Mouse (Mus musculus) urinary bladder, postnatal 10 days (tissue): ENCODE results near the gene Acyp1.
"Not testable (repeated sequence)": the region's sequence is repeated elsewhere in the genome, so short reads cannot be mapped to it uniquely, and the experiment has no call there.

Experiments used
- DNase-seq: peaks from one replicate; pipeline ENCODE4 v3.0.0; 2022; ENCODE audit warnings: low spot score

The Acyp1 gene

DNA sequence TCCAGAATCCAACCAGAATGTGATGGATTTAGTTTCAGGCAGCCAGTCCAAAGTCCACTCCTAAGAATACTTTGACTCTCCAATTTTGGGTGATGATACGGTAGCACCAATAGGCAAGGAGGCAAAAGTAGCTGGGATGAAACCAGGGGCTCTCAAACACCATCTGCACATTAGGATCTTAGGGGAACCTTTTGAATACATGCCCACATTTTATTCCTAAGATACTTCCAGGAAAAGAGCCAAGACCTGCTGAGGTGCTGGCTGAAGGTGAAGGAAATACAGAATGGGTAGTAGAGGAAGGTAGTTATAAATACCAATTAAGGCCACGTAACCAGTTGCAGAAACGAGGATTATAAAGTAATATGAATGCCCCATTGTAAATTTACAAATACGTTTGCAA is 6.5 kb downstream of the Acyp1 start:
- not testable (repeated sequence) for DNase-seq

DNA sequence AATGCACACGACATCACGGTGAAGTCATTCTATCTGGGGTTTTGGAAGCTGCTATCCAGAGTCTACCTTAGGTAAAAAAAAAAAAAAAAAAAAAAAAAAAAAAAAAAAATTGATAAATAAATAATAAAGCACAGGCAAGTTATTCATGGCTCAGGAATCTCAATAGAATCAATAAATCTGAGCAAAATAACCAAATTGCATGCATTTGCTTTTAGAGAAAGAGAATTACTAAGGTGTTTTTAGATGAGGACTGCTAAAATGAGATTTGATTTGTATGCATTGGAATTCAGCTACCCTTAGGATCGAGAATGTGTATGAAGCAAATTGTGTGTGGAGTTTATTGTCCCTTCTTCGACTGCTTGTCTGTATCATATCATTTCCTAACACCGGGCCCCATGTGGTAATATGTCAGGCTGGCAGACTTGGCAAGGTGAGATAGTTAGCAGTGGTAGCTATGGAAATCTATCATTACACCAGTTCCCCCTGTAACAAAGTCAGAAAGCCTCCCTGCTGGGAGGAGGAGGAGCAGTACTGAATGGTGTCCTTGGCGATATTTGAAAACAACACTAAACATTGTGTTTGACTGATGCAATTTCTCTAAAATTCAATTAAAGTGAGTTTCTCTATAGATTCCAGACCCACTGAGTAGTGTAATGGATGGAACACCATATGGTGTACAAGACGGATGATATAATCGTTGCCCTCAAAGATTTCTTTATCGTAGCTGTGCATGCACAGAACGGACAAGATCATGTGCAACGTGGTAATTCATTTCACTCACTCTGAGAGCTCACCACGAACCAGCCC is 7.2 kb downstream of the Acyp1 start:
- no peak for DNase-seq

DNA sequence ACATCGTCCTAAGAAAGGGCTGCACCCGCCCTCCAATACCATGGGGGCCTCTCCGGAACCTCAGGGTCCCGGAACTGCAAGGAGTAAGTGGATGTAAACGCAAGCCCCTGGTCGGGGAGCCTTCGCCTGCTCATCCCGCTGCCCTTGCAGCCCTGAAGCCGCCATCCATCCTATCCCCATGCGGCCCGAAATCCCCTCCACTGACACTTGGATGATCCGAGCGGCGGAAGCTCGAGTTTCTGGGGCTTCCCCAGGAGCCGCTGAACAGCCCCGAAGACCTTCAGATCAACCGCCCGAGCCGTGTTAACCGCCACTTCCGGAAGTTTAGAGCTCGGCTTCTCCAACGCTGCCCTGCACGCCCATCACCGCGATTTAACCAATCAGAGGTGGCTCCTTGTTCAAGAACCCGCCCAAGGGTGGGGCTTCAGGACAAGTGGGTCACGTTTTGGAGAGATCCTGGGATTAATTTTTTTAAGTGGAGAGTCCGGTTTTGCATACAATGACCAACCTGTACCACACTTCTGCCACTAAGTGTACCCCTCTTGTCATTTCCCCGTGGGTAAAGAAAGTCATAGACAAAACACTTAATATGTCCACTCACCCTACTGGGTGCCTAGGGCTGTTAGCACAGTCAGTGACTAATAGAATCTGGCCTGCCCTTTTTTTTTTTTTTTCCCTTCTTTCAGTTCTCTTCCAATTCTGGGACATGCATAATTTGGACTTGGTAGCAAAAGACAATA is 8.0 kb downstream of the Acyp1 start:
- peak; percentile 85 for DNase-seq

DNA sequence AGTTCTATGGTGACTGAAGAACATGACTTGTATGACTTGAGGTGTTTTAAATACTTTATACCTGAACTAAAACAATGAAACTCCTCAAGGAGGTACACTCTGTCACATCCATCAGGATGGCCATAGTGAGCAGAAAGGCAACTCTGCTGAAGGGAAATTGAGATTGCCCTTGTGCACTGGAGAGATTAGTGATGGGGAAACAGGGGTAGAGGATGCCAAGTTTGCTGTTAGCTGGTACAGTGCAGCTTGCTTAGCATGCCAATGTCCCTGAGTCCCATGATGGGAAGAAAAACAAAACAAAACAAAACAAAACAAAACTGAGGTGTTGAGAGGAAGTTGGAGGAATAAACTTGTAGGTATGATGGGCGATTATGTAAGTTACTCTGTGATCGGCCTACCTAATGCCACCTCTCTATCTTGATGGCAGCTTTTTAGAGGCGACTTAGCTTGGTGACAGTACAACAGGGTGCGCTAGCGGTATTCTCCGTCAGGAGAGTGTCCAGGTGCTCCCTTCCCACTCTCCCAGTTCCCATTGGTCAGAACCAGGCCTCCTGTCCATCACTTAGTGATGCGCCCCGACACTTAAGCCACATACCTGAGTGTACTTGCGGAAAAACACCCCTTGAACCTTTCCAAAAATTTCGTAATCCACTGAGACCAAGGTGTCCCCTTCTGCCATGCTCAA is 8.7 kb downstream of the Acyp1 start:
- DNase-seq, result no peak

DNA sequence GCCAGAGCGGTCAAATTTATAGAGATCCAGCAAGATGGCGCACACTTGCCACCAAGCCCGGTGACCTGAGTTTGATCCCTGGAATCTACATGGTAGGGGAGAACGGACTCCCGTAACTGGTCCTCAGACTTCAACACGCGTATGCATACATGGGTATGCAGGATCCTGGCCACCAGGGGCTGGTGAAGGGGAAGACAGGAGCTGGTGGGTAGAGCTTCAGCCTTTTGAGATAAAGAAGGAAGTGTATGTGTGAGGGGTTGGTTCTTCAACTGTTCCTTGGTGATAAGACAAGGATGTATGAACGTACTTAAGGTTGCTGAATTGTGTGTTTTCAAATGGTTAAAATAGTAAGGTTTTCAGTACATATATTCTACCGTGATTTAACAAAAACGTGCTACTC is 9.3 kb downstream of the Acyp1 start:
- DNase-seq, result no peak

DNA sequence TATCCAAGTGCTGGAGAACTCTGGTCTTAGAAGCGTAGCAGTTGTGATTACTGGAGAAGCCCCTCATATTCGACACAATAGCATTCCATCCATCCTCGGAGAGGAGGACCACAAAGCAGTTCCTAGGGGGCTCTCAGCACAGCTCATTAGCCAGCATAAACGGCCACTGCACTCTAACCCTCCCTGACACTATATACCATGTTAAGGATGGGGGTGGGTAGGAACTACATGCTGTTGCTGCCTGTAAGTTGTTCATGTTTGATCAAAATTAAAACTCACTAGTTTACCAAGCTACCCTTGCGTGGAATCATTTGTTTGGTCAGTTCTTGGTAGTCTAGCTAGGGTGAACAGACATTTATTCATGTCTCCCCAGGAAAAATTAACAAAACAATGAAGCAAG is 12.0 kb downstream of the Acyp1 start:
- no peak for DNase-seq

DNA sequence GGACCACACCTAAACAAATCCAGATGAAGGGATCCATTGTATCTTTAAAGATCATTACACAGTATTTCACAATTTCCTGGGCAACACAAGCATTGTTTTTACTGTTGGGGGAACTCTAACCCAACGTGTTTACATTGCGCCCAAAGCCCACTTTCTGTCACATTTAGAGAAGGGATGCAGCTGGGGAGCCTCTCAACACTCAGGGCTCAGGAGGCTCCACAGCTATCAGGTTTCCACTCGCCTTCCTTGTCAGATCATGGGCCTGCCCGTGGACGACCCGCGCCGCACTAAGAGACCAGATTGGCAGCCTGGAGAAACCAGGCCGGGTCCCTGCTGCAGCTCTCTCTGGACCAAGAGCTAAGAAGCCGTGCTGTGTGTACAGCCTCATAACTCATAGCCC is 14.7 kb downstream of the Acyp1 start:
- DNase-seq, result no peak

DNA sequence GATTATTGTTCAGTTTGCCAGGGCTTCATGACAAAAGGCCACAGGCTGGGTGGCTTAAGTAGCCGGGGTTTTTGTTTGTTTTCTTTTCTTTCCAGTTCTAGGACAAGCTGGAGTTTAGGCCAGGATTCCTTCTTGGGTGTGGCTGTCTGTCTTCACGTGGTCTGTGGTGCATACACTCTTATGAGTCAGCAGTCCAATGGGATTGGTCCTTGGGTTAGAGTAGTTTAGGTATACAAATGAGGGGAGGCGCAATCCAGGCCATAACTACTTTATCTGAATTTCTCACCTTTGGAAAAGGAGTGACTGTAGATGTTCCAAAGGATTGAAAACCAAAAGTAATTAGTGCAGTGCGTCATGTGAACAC is 16.4 kb downstream of the Acyp1 start:
- DNase-seq, result no peak

DNA sequence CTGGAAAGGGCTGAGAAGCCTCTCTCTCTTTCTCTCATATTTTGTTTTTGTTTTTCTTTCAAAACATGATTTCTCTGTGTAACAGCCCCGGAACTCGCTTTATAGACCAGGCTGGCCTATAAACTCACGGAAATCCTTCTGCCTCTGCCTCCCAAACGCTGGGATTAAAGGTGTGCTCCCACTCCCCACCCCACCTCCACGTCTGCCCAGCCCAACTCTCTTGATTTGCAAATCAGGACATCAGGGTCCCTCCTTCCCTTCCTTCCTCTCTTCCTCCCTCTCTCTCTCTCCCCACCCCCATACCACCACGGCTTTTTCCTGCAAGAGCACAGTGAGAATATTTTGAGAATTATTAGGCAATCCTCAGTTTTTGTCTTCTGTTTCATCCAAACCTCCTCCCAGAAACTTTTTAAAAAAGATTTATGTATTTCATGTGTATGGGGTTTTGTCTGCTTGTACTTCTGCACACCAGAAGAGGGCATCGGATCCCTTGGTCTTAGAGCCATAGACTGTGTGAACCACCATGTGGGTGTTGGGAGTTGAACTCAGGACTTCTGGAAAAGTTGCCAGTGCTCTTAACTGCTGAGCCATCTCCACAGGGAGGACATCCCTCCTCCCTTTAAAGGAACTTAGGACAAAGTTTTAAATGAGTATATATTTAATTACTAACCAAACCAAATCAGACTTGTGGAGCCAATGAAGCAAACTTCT is 17.0 kb downstream of the Acyp1 start:
- DNase-seq, result no peak

DNA sequence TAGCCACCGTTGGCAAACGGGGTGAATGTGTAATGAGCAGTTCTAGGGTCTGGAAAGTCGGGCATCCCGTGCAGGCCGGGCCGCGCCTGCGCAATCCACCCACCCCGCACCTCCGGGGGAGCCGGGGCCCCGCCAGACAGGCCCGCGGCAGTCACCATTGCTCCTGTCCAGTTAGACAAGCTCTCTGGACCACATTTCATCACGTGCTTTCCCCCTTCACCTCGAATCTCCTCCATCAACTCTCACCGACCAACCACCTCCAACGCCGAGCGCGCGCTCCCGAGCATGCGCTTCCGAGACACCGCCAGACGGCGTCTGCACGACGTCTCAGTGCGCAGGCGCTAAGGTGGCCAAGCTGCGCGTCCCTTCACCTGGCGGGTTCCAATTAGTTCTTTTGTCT is 17.9 kb downstream of the Acyp1 start, which contains the start of gene Mlh3:
Mlh3 (minus strand) TSS at position 281 of the 400 bp plus-strand sequence.
- DNase-seq, result peak; percentile 43

DNA sequence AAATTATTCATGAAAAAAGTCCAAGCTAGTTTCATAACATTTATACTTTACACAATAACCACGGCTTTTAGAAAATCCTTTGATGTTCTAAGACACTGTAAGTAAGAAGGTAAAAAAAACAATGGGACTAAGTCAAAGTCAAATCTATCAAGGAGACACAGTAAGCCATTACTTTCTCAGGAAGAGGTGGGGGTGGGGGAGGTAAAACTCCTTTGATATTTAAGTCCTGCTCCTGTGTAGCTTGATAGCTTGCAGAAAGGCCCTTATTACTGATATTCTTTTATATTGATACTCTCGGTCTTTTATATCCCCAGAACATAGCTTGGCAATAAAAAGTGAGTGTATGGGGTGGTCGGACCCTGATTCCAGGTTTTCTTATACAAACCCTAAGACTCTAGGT is 18.4 kb downstream of the Acyp1 start:
- DNase-seq, result no peak

DNA sequence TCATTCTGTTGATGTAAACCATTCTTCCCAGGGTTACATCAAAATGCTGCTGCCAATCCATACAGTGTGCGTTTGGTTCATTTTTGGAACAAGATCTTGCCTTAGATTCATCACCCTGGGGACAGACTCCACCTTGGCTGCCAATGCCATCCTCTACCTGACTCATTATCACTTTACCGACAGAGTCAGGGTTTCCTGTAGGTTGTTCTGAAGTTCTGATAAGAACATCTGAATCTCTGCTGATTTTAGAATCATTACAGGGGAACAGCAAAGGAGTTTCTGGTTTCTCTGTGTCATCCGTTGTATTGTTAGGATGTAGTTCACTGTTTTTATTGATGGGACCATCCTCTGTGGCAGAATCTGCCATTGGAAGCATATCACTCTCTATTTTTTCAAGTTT is 22.0 kb downstream of the Acyp1 start:
- DNase-seq, result no peak

DNA sequence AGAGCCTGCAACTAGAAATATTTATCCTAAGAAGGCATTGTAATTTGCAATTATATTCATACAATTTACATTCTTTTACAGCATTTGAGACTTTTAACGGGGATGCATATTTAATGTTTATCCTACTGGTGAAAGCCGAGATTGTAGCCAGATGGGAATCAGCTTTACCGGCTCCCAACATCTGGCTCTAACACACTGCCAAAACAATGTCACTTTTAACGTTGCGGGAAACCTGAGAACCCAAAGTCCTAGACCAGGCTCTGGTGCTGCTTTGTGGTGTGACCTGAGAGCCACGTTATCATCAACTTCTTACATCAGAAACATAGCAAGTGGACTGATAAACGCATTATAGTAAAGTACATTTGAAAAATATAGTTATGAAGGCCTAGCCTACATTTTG is 23.3 kb downstream of the Acyp1 start:
- no peak for DNase-seq

DNA sequence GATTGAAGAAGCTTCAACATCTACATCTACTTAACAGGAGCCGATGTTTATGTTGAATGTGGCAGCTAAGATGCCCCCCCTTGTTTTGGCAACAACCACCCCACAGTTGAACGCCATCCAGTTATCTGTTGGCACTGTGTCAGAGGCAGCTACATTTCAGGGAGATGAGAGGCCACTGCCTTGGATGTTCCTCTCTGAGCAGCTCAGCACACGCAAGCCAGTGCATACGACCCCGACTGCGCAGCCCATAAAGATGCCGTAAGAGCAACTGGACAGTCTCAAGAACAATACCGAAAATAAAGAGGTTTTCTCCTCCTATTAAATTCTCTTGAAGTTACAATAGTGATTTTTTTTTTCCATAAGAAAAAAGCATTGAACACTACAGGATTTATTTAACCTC is 23.7 kb downstream of the Acyp1 start:
- DNase-seq, result no peak

DNA sequence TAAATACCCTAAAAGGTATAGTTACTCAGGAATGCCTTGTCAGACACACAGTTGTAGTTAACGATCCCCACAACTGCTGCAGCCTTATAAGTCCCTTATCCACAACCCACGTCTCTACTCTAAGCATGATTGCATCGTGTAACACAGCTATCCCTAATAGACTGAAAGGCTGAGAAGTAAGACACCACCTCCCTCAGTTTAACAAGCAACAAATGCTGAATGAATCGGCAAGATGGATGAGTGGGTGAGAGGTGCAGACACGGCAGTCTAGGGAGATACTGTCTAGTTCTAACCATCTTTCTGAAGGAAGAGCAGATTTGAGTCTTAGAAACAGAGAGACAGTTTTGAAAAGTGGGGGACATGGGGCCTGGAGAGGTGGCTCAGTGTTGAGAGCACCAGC is 25.0 kb downstream of the Acyp1 start:
- no peak for DNase-seq

DNA sequence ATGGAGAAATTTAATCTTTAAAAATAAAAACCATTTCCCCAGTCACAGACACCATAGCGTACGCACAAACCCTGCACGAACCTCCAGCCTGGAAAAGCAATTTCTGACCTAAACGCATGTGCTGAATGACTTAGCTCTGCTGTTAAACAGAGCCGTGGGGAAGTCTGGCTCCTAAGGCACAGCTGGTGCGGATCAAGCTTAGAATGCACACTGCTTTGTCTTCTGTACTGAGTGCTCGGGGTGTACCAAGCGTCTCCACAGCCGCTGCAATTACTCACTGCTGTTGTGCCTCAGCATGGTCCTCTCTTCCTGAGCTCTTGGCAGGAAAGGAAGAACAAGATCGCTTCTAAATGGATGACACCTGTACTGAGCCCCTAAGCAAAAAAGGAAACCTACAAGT is 25.7 kb downstream of the Acyp1 start:
- no peak for DNase-seq

DNA sequence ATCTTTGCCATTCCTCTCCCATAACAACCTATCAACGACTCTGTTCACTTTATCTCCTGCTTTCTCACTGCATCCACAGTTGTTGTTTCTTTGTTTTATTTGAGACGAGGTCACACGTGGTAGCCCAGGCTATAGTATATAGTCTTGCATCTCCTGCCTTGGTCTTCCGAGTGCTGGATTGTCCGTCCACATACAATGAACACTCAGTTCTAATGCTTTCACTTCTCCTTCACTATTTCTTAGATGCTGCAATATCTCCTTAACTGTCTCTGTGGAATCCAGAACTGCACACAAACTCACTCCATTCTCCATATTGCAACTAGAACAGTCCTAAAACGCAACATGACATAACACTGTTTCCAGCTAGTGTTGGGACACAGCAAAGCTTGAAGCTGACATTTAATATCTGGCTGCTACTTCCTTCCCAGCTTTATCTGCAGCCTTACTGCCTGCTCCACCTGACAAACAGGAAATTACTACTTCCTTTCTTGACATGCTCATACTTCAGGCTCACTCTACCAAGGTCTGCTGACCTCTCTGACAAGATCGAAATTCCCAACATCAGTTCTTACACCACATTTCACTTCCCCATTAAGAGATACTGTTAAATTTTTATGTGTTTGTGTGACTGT is 31.1 kb downstream of the Acyp1 start:
- DNase-seq, result no peak

DNA sequence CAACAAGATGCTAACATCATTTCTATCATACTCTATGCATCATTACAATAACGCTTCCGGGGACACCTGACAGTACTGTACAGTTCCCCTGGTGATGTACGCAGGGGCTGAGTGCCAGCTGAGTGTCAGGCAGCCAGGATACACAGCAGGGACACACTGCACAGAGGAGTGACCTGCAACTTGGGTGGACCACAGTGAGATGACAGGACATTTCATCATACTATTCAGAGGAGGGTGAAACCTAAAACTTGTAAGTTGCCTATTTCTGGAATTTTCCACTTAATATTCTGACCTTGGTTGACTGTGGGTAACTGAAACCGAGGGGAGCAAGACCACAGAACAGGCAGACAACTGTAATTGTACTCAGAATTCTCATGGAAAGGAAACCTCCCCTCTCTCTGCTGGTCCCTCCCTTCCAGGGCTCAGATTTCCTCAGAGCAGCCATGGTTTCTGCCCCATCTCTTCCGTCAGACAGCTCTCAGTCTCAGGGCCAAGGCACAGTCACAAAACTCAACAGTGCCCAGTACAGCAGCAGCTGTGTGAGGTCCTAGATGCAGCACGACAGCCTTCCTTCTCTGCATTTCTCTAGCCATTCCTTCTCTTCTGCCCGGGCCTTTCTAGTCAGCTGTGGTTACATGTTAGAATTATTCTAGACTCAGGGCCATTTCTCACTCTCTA is 32.0 kb downstream of the Acyp1 start:
- DNase-seq, result no peak

DNA sequence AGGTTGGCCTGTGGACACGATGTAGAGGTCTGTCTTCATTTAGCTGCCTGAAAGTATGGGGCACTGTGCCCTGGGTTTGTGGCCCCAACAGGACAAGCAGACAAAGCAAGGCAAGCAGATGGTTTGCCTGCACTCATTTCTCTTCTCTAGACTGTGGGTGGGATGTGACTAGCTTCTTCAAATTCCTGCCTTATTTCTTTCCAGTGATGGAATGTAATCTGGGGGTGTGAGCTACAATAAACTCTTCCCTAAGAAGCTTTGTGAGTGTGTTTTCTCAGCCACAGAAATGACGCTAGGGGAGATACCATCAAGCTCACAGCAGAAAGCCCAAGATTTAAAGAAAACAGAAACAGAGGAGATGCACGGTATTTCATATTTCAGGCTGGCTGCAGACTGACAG is 36.2 kb downstream of the Acyp1 start:
- no peak for DNase-seq

DNA sequence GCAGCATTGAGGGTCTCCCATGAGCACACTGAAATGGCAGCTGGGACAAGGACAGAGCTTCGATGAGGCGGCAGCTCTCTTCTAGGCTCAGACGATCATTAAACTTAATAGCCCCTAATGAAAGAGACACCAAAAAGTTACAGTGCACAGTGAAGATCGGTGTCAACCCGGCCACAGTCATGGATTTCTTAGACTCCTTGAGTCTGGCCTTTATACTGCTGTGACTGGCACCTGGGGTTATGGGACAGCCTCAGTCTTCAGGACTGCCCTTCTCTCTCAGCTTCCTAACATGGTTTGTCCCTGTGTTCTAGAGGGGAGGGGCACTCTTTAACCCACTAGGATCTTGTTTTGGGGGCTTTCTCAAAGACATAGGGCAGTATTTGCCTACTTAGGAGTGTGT is 50.7 kb downstream of the Acyp1 start:
- no peak for DNase-seq
